Mouse (Mus musculus) heart, postnatal 14 days (tissue): ENCODE results near the gene Fbxl15. TPM values are rescaled to one million over a fixed set of nuclear protein-coding genes. Genes with fewer than 3 reads are reported as not detected.

Experiments used
- DNase-seq, 2 experiments: peaks; one replicate each; pipeline ENCODE4 v3.0.0; 2021 to 2022
- intact Hi-C: fragments of 180-260 bp; cut with DNase I; formaldehyde crosslinking; loops from one replicate; pipeline ENCODE4 v1.15.1; 2025
- total RNA-seq, 2 experiments: library from RNA; stranded (reverse); gene quantifications; 2 replicates each; pipeline ENCODE4 v1.2.3; 2021

The Fbxl15 gene
- total RNA-seq, 2 experiments from 2014 or later: 5.5 to 6.9 TPM

- DNase-seq: no peak
- intact Hi-C loops: loop anchor here (10.0 kb wide), 1 partner anchor 138 kb away; no protein-coding TSS in a partner anchor
Measured at GRCm38 (mm10) chr19:46306751-46307289, 21.2 kb upstream of the Fbxl15 start.

GRCm38 (mm10) chr19:46307781-46308180 lies 20.2 kb upstream of the Fbxl15 start:
- intact Hi-C loops: loop anchor here (10.0 kb wide), 1 partner anchor 137 kb away; no protein-coding TSS in a partner anchor
- DNase-seq: no peak

GRCm38 (mm10) chr19:46308303-46308702 lies 19.7 kb upstream of the Fbxl15 start:
- intact Hi-C loops: loop anchor here (10.0 kb wide), 1 partner anchor 136 kb away; no protein-coding TSS in a partner anchor
- DNase-seq: no peak

GRCm38 (mm10) chr19:46308706-46309435 lies 19.1 kb upstream of the Fbxl15 start:
- intact Hi-C loops: loop anchor here (10.0 kb wide), 1 partner anchor 136 kb away; no protein-coding TSS in a partner anchor
- DNase-seq: peak; percentile 90 to 92

- DNase-seq: no peak
- intact Hi-C loops: loop anchor here (2.0 to 10.0 kb wide), 2 partner anchors 17 to 135 kb away; partner anchors contain the start of gene Psd
Measured at GRCm38 (mm10) chr19:46309651-46310305, 18.2 kb upstream of the Fbxl15 start.

GRCm38 (mm10) chr19:46310312-46310865 lies 17.6 kb upstream of the Fbxl15 start:
- intact Hi-C loops: loop anchor here (2.0 kb wide), 1 partner anchor 16 kb away; the partner anchor contains the start of gene Psd

GRCm38 (mm10) chr19:46311341-46311740 lies 16.6 kb upstream of the Fbxl15 start:
- no peak for DNase-seq
- intact Hi-C loops: loop anchor here (2.0 kb wide), 1 partner anchor 15 kb away; the partner anchor contains the start of gene Psd

More at GRCm38 (mm10) chr19:46310312-46310865, 17.6 kb upstream of the Fbxl15 start:
- no peak for DNase-seq

GRCm38 (mm10) chr19:46312566-46312965 lies 15.4 kb upstream of the Fbxl15 start:
- intact Hi-C loops: no loop called here
- DNase-seq: peak in 1 of 2 experiments; percentile 2

GRCm38 (mm10) chr19:46313116-46313515 lies 14.9 kb upstream of the Fbxl15 start:
- DNase-seq: no peak
- intact Hi-C loops: no loop called here

GRCm38 (mm10) chr19:46313591-46313990 lies 14.4 kb upstream of the Fbxl15 start:
- intact Hi-C loops: no loop called here
- DNase-seq: no peak

- intact Hi-C loops: no loop called here
- no peak for DNase-seq
Measured at GRCm38 (mm10) chr19:46314151-46314601, 13.8 kb upstream of the Fbxl15 start.

- no peak for DNase-seq
- intact Hi-C loops: no loop called here
Measured at GRCm38 (mm10) chr19:46314872-46315742, 12.9 kb upstream of the Fbxl15 start.

GRCm38 (mm10) chr19:46315752-46316610 lies 12.0 kb upstream of the Fbxl15 start:
- intact Hi-C loops: no loop called here
- no peak for DNase-seq

- intact Hi-C loops: no loop called here
- DNase-seq: no peak
Measured at GRCm38 (mm10) chr19:46316846-46317545, 11.0 kb upstream of the Fbxl15 start.

- peak in 1 of 2 experiments; percentile 23 for DNase-seq
- intact Hi-C loops: no loop called here
Measured at GRCm38 (mm10) chr19:46317546-46317885, 10.5 kb upstream of the Fbxl15 start.

GRCm38 (mm10) chr19:46318031-46318471 lies 9.9 kb upstream of the Fbxl15 start:
- intact Hi-C loops: no loop called here
- peak; percentile 59 to 66 for DNase-seq

GRCm38 (mm10) chr19:46318586-46319378 lies 9.2 kb upstream of the Fbxl15 start:
- intact Hi-C loops: no loop called here
- peak; percentile 66 to 73 for DNase-seq
